Mouse (Mus musculus) liver, embryonic 15.5 days (tissue): ENCODE results near the gene Sppl2c. TPM values are rescaled to one million over a fixed set of nuclear protein-coding genes. Genes with fewer than 3 reads are reported as not detected.

ENCODE experiments used
- ATAC-seq: fragments of 200-750 bp; cut with Nextera tagmentation; 2 replicates; pipeline ENCODE4 v1.8.0; 2017; ENCODE audit warnings: moderate number of reproducible peaks, mild to moderate bottlenecking, moderate library complexity; ENCODE audit not compliant: insufficient read depth
- H3K27ac ChIP-seq: fragments of 300-500 bp; sonication (generic); replicated peaks from 2 replicates; pipeline ENCODE4 v1.5.1; 2015; ENCODE audit warnings: mild to moderate bottlenecking, inconsistent platforms
- H3K27me3 ChIP-seq: fragments of 300-500 bp; sonication (generic); 2 replicates; pipeline ENCODE4 v1.6.1; 2015; ENCODE audit warnings: mild to moderate bottlenecking, inconsistent platforms
- H3K36me3 ChIP-seq: fragments of 300-500 bp; sonication (generic); replicated peaks from 2 replicates; pipeline ENCODE4 v1.6.1; 2015; ENCODE audit warnings: moderate library complexity, mild to moderate bottlenecking, inconsistent platforms
- H3K4me1 ChIP-seq: fragments of 300-500 bp; sonication (generic); replicated peaks from 2 replicates; pipeline ENCODE4 v1.6.1; 2015; ENCODE audit warnings: inconsistent platforms
- H3K4me2 ChIP-seq: fragments of 300-500 bp; sonication (generic); 2 replicates; pipeline ENCODE4 v1.6.1; 2015; ENCODE audit warnings: moderate library complexity, mild to moderate bottlenecking, inconsistent platforms
- H3K4me3 ChIP-seq: fragments of 300-500 bp; sonication (generic); replicated peaks from 2 replicates; pipeline ENCODE4 v1.5.1; 2015; ENCODE audit warnings: mild to moderate bottlenecking, inconsistent platforms
- H3K9ac ChIP-seq: fragments of 300-500 bp; sonication (generic); 2 replicates; pipeline ENCODE4 v1.6.1; 2015; ENCODE audit warnings: moderate library complexity, mild to moderate bottlenecking, inconsistent platforms
- H3K9me3 ChIP-seq: fragments of 300-500 bp; sonication (generic); replicated peaks from 2 replicates; pipeline ENCODE4 v1.6.1; 2016; ENCODE audit warnings: inconsistent platforms
- WGBS: fragments of 180-500 bp; shearing (Covaris S2); methylation state at CpG from one replicate; pipeline ENCODE4 v1.1.7; 2015; ENCODE audit warnings: mixed read lengths; ENCODE audit not compliant: insufficient replicate concordance; 5-methylcytosine and 5-hydroxymethylcytosine counted together
- polyA plus RNA-seq: library from polyadenylated mRNA; unstranded; fragments of >200 nt; fragmentation: Nextera tagmentation; extraction: Ambion mirVana; gene quantifications from 2 replicates; pipeline ENCODE4 v1.2.1, GENCODE M21; 2015

Sppl2c gene
- not detected in 2 replicates for polyA plus RNA-seq

- Histone ChIP-seq H3K4me2 (no peak within 1 kb of the TSS), H3K9me3 (no peaks in the 10 kb centered on the region), H3K4me3 (no peak within 1 kb of the TSS), H3K27ac (no peak within 1 kb of the TSS), H3K9ac (no peak within 1 kb of the TSS), H3K4me1 (no peaks in the 10 kb centered on the region), H3K27me3 (no peaks in the 10 kb centered on the region), H3K36me3 (no peaks in the 10 kb centered on the region)
- WGBS = 55% methylated on average over 13 of the region's 13 CpGs
- no peak for ATAC-seq
These were observed at the start of gene Sppl2c for GRCm38 (mm10) chr11:104186135-104186836. TSS of gene Sppl2c (plus strand) at chr11:104186327.

GRCm38 (mm10) chr11:104138976-104139375, 47.2 kb upstream of the Sppl2c start:
- H3K36me3 ChIP-seq = no peaks in the 10 kb centered on the region
- no peak overlapping the region for H3K4me3 ChIP-seq
- H3K27me3 ChIP-seq = peaks cover 33% of the 10 kb centered on the region
- no peak overlapping the region for H3K27ac ChIP-seq
- no peak overlapping the region for H3K9ac ChIP-seq
- ATAC-seq = no peak
- no peaks in the 10 kb centered on the region for H3K9me3 ChIP-seq
- 42% methylated on average over 3 of the region's 3 CpGs for WGBS
- H3K4me2 ChIP-seq = no peak overlapping the region
- H3K4me1 ChIP-seq = no peaks in the 10 kb centered on the region

- Histone ChIP-seq H3K4me1 (no peaks in the 10 kb centered on the region), H3K27me3 (no peaks in the 10 kb centered on the region), H3K36me3 (no peaks in the 10 kb centered on the region), H3K27ac (no peak overlapping the region), H3K9me3 (no peaks in the 10 kb centered on the region), H3K9ac (no peak overlapping the region), H3K4me2 (no peak overlapping the region), H3K4me3 (no peak overlapping the region)
- 81% methylated on average over 1 of the region's 1 CpGs for WGBS
- ATAC-seq = no peak
These were observed 41.2 kb upstream of the Sppl2c start for GRCm38 (mm10) chr11:104144930-104145329.

GRCm38 (mm10) chr11:104148787-104149186, 37.3 kb upstream of the Sppl2c start:
- WGBS = 51% methylated on average over 7 of the region's 7 CpGs
- Histone ChIP-seq H3K27me3 (no peaks in the 10 kb centered on the region), H3K27ac (no peak overlapping the region), H3K9ac (no peak overlapping the region), H3K4me2 (no peak overlapping the region), H3K36me3 (no peaks in the 10 kb centered on the region), H3K9me3 (no peaks in the 10 kb centered on the region), H3K4me1 (no peaks in the 10 kb centered on the region), H3K4me3 (no peak overlapping the region)
- no peak for ATAC-seq

- H3K9me3 ChIP-seq = no peaks in the 10 kb centered on the region
- no peak overlapping the region for H3K4me2 ChIP-seq
These were observed 35.2 kb upstream of the Sppl2c start for GRCm38 (mm10) chr11:104150911-104151310.

GRCm38 (mm10) chr11:104154332-104154731, 31.8 kb upstream of the Sppl2c start:
- H3K27me3 ChIP-seq = peaks cover 38% of the 10 kb centered on the region
- 52% methylated on average over 4 of the region's 4 CpGs for WGBS
- no peak overlapping the region for H3K27ac ChIP-seq
- no peaks in the 10 kb centered on the region for H3K36me3 ChIP-seq
- H3K4me3 ChIP-seq = no peak overlapping the region
- no peak overlapping the region for H3K9ac ChIP-seq
- ATAC-seq = no peak
- H3K4me2 ChIP-seq = no peak overlapping the region
- no peaks in the 10 kb centered on the region for H3K4me1 ChIP-seq
- no peaks in the 10 kb centered on the region for H3K9me3 ChIP-seq

More at GRCm38 (mm10) chr11:104150911-104151310, 35.2 kb upstream of the Sppl2c start:
- ATAC-seq = no peak
- H3K27ac ChIP-seq = no peak overlapping the region
- no peak overlapping the region for H3K4me3 ChIP-seq
- WGBS = 63% methylated on average over 5 of the region's 5 CpGs
- no peaks in the 10 kb centered on the region for H3K36me3 ChIP-seq
- H3K9ac ChIP-seq = no peak overlapping the region
- H3K4me1 ChIP-seq = no peaks in the 10 kb centered on the region
- H3K27me3 ChIP-seq = peaks cover 6% of the 10 kb centered on the region; the same call in 1 of the 2 replicates

- Histone ChIP-seq H3K9me3 (no peaks in the 10 kb centered on the region), H3K36me3 (no peaks in the 10 kb centered on the region), H3K4me1 (no peaks in the 10 kb centered on the region), H3K9ac (no peak overlapping the region), H3K4me2 (no peak overlapping the region), H3K27ac (no peak overlapping the region), H3K27me3 (peaks cover 42% of the 10 kb centered on the region), H3K4me3 (no peak overlapping the region)
- no peak for ATAC-seq
- WGBS = 26% methylated on average over 9 of the region's 9 CpGs
These were observed 31.1 kb upstream of the Sppl2c start for GRCm38 (mm10) chr11:104154820-104155635.

GRCm38 (mm10) chr11:104155899-104156298, 30.2 kb upstream of the Sppl2c start:
- no peak for ATAC-seq
- Histone ChIP-seq H3K4me3 (no peak overlapping the region), H3K27ac (no peak overlapping the region), H3K9ac (no peak overlapping the region), H3K36me3 (no peaks in the 10 kb centered on the region), H3K9me3 (no peaks in the 10 kb centered on the region), H3K4me2 (no peak overlapping the region), H3K4me1 (no peaks in the 10 kb centered on the region), H3K27me3 (peaks cover 42% of the 10 kb centered on the region)

- WGBS = 26% methylated on average over 3 of the region's 3 CpGs
- Histone ChIP-seq H3K9ac (no peak overlapping the region), H3K36me3 (no peaks in the 10 kb centered on the region), H3K4me2 (no peak overlapping the region), H3K4me3 (no peak overlapping the region), H3K4me1 (no peaks in the 10 kb centered on the region), H3K27me3 (peaks cover 42% of the 10 kb centered on the region), H3K9me3 (no peaks in the 10 kb centered on the region), H3K27ac (no peak overlapping the region)
- ATAC-seq = no peak
These were observed 29.7 kb upstream of the Sppl2c start for GRCm38 (mm10) chr11:104156391-104156790.

GRCm38 (mm10) chr11:104157603-104158259, 28.4 kb upstream of the Sppl2c start:
- WGBS = 6% methylated on average over 23 of the region's 23 CpGs
- Histone ChIP-seq H3K4me1 (no peaks in the 10 kb centered on the region), H3K9ac (no peak overlapping the region), H3K27me3 (peaks cover 42% of the 10 kb centered on the region), H3K4me2 (no peak overlapping the region; the same call in 1 of the 2 replicates), H3K4me3 (no peak overlapping the region), H3K27ac (no peak overlapping the region), H3K36me3 (no peaks in the 10 kb centered on the region), H3K9me3 (no peaks in the 10 kb centered on the region)
- no peak for ATAC-seq

GRCm38 (mm10) chr11:104158260-104158907, 27.7 kb upstream of the Sppl2c start:
- H3K4me1 ChIP-seq = no peaks in the 10 kb centered on the region
- no peak overlapping the region for H3K27ac ChIP-seq
- WGBS = 9% methylated on average over 17 of the region's 17 CpGs
- H3K36me3 ChIP-seq = no peaks in the 10 kb centered on the region
- ATAC-seq = no peak
- no peak overlapping the region for H3K4me2 ChIP-seq
- H3K27me3 ChIP-seq = peaks cover 42% of the 10 kb centered on the region
- no peak overlapping the region for H3K4me3 ChIP-seq
- H3K9me3 ChIP-seq = no peaks in the 10 kb centered on the region
- H3K9ac ChIP-seq = no peak overlapping the region
